Mouse (Mus musculus): ENCODE measurements around the gene Gimap9.

DNA sequence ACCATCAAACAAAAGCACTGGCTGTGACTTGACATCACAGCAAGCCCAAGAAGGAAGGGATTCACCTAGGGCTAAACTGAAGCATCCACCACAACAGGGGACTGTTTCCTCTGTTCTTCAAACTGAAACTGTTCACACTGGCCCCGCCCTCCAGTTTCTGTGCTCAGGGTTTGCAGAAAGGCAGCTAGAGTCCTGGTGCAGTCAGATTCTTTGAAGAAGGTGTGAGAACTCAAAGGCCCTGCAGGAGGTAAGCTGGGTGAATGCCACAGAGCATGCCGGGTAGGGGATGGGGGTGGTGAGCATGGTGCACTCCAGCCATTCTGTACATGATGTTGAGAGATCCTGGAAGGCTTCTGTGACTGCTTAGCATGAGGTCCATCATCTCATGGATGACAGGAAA, 42.5 kb downstream of the Gimap9 start, which contains the start of the genes Gm28053 and Gimap7:
- TF ChIP-seq CTCF (IDR thresholded peaks at IDR 0.05; ENCODE audit: borderline replicate concordance, insufficient read depth, low read depth, low read length) (no peak), POLR2A (IDR thresholded peaks at IDR 0.05; ENCODE audit: borderline replicate concordance, insufficient read depth, low read length) (no peak)

Measured in cerebellum, adult 2 months (tissue).